Mouse (Mus musculus): Measurements from ENCODE around the gene Srl. TPM values are rescaled to one million over a fixed set of nuclear protein-coding genes. Genes with fewer than 3 reads are reported as not detected.
A peak's percentile ranks its signal among the peaks of the same experiment; 100 is the strongest.

Srl gene
- polyA plus RNA-seq, 1 experiment from 2014 or later, result 23.2 TPM

- H3K4me3 ChIP-seq (ENCODE audit: low read length), result no peak overlapping the region
- ATAC-seq (ENCODE audit: low read depth), result no peak
- no peaks in the 10 kb centered on the region for H3K27me3 ChIP-seq (ENCODE audit: control insufficient read depth, insufficient read depth, low read depth, low read length)
- no peaks in the 10 kb centered on the region for H3K36me3 ChIP-seq (ENCODE audit: control insufficient read depth, insufficient read depth, low read length)
- H3K27ac ChIP-seq (ENCODE audit: low read length), result no peak overlapping the region
- H3K9me3 ChIP-seq (ENCODE audit: control insufficient read depth, low read length), result no peaks in the 10 kb centered on the region
- H3K9ac ChIP-seq (ENCODE audit: low read length), result no peak overlapping the region
- WGBS, result 44% methylated on average over 7 of the region's 7 CpGs
- no peak overlapping the region for H3K4me2 ChIP-seq (ENCODE audit: low read depth, low read length)
- no peaks in the 10 kb centered on the region for H3K4me1 ChIP-seq (replicated peaks; ENCODE audit: control insufficient read depth, insufficient read depth, low read length)
Measured at GRCm38 (mm10) chr16:4578630-4579029, 37.0 kb upstream of the Srl start.

GRCm38 (mm10) chr16:4576873-4577272 is 35.3 kb upstream of the Srl start:
- 38% methylated on average over 2 of the region's 2 CpGs for WGBS
- H3K27me3 ChIP-seq (ENCODE audit: control insufficient read depth, insufficient read depth, low read depth, low read length), result no peaks in the 10 kb centered on the region
- H3K4me1 ChIP-seq (replicated peaks; ENCODE audit: control insufficient read depth, insufficient read depth, low read length), result no peaks in the 10 kb centered on the region
- no peak overlapping the region for H3K4me2 ChIP-seq (ENCODE audit: low read depth, low read length)
- H3K36me3 ChIP-seq (ENCODE audit: control insufficient read depth, insufficient read depth, low read length), result no peaks in the 10 kb centered on the region
- H3K4me3 ChIP-seq (ENCODE audit: low read length), result no peak overlapping the region
- ATAC-seq (ENCODE audit: low read depth), result no peak
- H3K9ac ChIP-seq (ENCODE audit: low read length), result no peak overlapping the region
- H3K27ac ChIP-seq (ENCODE audit: low read length), result no peak overlapping the region
- no peaks in the 10 kb centered on the region for H3K9me3 ChIP-seq (ENCODE audit: control insufficient read depth, low read length)

GRCm38 (mm10) chr16:4576038-4576437 is 34.4 kb upstream of the Srl start:
- H3K9me3 ChIP-seq (ENCODE audit: control insufficient read depth, low read length), result no peaks in the 10 kb centered on the region
- peaks cover 2% of the 10 kb centered on the region; the same call in 1 of the 2 replicates for H3K4me1 ChIP-seq (replicated peaks; ENCODE audit: control insufficient read depth, insufficient read depth, low read length)
- H3K27ac ChIP-seq (ENCODE audit: low read length), result no peak overlapping the region
- no peak for ATAC-seq (ENCODE audit: low read depth)
- no peak overlapping the region for H3K9ac ChIP-seq (ENCODE audit: low read length)
- 43% methylated on average over 2 of the region's 2 CpGs for WGBS
- no peak overlapping the region for H3K4me3 ChIP-seq (ENCODE audit: low read length)
- H3K4me2 ChIP-seq (ENCODE audit: low read depth, low read length), result no peak overlapping the region
- no peaks in the 10 kb centered on the region for H3K27me3 ChIP-seq (ENCODE audit: control insufficient read depth, insufficient read depth, low read depth, low read length)
- no peaks in the 10 kb centered on the region for H3K36me3 ChIP-seq (ENCODE audit: control insufficient read depth, insufficient read depth, low read length)

- WGBS, result 47% methylated on average over 4 of the region's 4 CpGs
- ATAC-seq (ENCODE audit: low read depth), result peak; percentile 36; the same call in 1 of the 2 replicates
- H3K27me3 ChIP-seq (ENCODE audit: control insufficient read depth, insufficient read depth, low read depth, low read length), result no peaks in the 10 kb centered on the region
Measured at GRCm38 (mm10) chr16:4570737-4571136, 29.1 kb upstream of the Srl start.

GRCm38 (mm10) chr16:4567912-4568311 is 26.3 kb upstream of the Srl start:
- H3K9ac ChIP-seq (ENCODE audit: low read length), result no peak overlapping the region
- H3K4me3 ChIP-seq (ENCODE audit: low read length), result no peak overlapping the region
- H3K4me2 ChIP-seq (ENCODE audit: low read depth, low read length), result no peak overlapping the region
- no peaks in the 10 kb centered on the region for H3K9me3 ChIP-seq (ENCODE audit: control insufficient read depth, low read length)
- WGBS, result 14% methylated on average over 4 of the region's 4 CpGs
- no peak overlapping the region for H3K27ac ChIP-seq (ENCODE audit: low read length)
- H3K36me3 ChIP-seq (ENCODE audit: control insufficient read depth, insufficient read depth, low read length), result no peaks in the 10 kb centered on the region
- peaks cover 6% of the 10 kb centered on the region for H3K4me1 ChIP-seq (replicated peaks; ENCODE audit: control insufficient read depth, insufficient read depth, low read length)
- no peaks in the 10 kb centered on the region for H3K27me3 ChIP-seq (ENCODE audit: control insufficient read depth, insufficient read depth, low read depth, low read length)
- peak; percentile 65 for ATAC-seq (ENCODE audit: low read depth)

More at GRCm38 (mm10) chr16:4570737-4571136, 29.1 kb upstream of the Srl start:
- Histone ChIP-seq H3K9me3 (ENCODE audit: control insufficient read depth, low read length) (no peaks in the 10 kb centered on the region), H3K36me3 (ENCODE audit: control insufficient read depth, insufficient read depth, low read length) (no peaks in the 10 kb centered on the region), H3K4me1 (replicated peaks; ENCODE audit: control insufficient read depth, insufficient read depth, low read length) (peaks cover 6% of the 10 kb centered on the region), H3K9ac (ENCODE audit: low read length) (no peak overlapping the region), H3K4me2 (ENCODE audit: low read depth, low read length) (no peak overlapping the region), H3K4me3 (ENCODE audit: low read length) (no peak overlapping the region), H3K27ac (ENCODE audit: low read length) (no peak overlapping the region)

GRCm38 (mm10) chr16:4560145-4560952 is 18.7 kb upstream of the Srl start:
- H3K4me1 ChIP-seq (replicated peaks; ENCODE audit: control insufficient read depth, insufficient read depth, low read length), result peaks cover 15% of the 10 kb centered on the region
- peak overlapping the region; percentile 76 for H3K9ac ChIP-seq (ENCODE audit: low read length)
- ATAC-seq (ENCODE audit: low read depth), result peak; percentile 59
- under 1% methylated on average over 41 of the region's 43 CpGs for WGBS
- H3K27ac ChIP-seq (ENCODE audit: low read length), result peak overlapping the region; percentile 88
- H3K27me3 ChIP-seq (ENCODE audit: control insufficient read depth, insufficient read depth, low read depth, low read length), result no peaks in the 10 kb centered on the region
- H3K4me2 ChIP-seq (ENCODE audit: low read depth, low read length), result peak overlapping the region; percentile 68
- no peaks in the 10 kb centered on the region for H3K36me3 ChIP-seq (ENCODE audit: control insufficient read depth, insufficient read depth, low read length)
- H3K9me3 ChIP-seq (ENCODE audit: control insufficient read depth, low read length), result no peaks in the 10 kb centered on the region
- H3K4me3 ChIP-seq (ENCODE audit: low read length), result peak overlapping the region; percentile 69

- Histone ChIP-seq H3K9me3 (ENCODE audit: control insufficient read depth, low read length) (no peaks in the 10 kb centered on the region), H3K4me1 (replicated peaks; ENCODE audit: control insufficient read depth, insufficient read depth, low read length) (peaks cover 15% of the 10 kb centered on the region), H3K36me3 (ENCODE audit: control insufficient read depth, insufficient read depth, low read length) (no peaks in the 10 kb centered on the region), H3K9ac (ENCODE audit: low read length) (peak within 1 kb of the TSS; percentile 76), H3K27ac (ENCODE audit: low read length) (peak within 1 kb of the TSS; percentile 88), H3K4me2 (ENCODE audit: low read depth, low read length) (peak within 1 kb of the TSS; percentile 68), H3K27me3 (ENCODE audit: control insufficient read depth, insufficient read depth, low read depth, low read length) (no peaks in the 10 kb centered on the region), H3K4me3 (ENCODE audit: low read length) (peak within 1 kb of the TSS; percentile 69)
- peak; percentile 35 for ATAC-seq (ENCODE audit: low read depth)
- under 1% methylated on average over 16 of the region's 17 CpGs for WGBS
Measured at GRCm38 (mm10) chr16:4559715-4560144, 18.1 kb upstream of the Srl start, which contains the start of gene Tfap4. Tfap4 (minus strand) TSS chr16:4559854.

GRCm38 (mm10) chr16:4558980-4559631 is 17.5 kb upstream of the Srl start:
- Histone ChIP-seq H3K9ac (ENCODE audit: low read length) (peak overlapping the region; percentile 76), H3K36me3 (ENCODE audit: control insufficient read depth, insufficient read depth, low read length) (no peaks in the 10 kb centered on the region), H3K27me3 (ENCODE audit: control insufficient read depth, insufficient read depth, low read depth, low read length) (no peaks in the 10 kb centered on the region), H3K9me3 (ENCODE audit: control insufficient read depth, low read length) (no peaks in the 10 kb centered on the region), H3K4me2 (ENCODE audit: low read depth, low read length) (peak overlapping the region; percentile 68), H3K4me3 (ENCODE audit: low read length) (peak overlapping the region; percentile 69), H3K4me1 (replicated peaks; ENCODE audit: control insufficient read depth, insufficient read depth, low read length) (peaks cover 15% of the 10 kb centered on the region), H3K27ac (ENCODE audit: low read length) (peak overlapping the region; percentile 88)
- WGBS, result under 1% methylated on average over 43 of the region's 43 CpGs
- ATAC-seq (ENCODE audit: low read depth), result peak; percentile 21

- Histone ChIP-seq H3K27ac (ENCODE audit: low read length) (peak overlapping the region; percentile 88), H3K36me3 (ENCODE audit: control insufficient read depth, insufficient read depth, low read length) (no peaks in the 10 kb centered on the region), H3K4me1 (replicated peaks; ENCODE audit: control insufficient read depth, insufficient read depth, low read length) (peaks cover 17% of the 10 kb centered on the region), H3K9me3 (ENCODE audit: control insufficient read depth, low read length) (no peaks in the 10 kb centered on the region), H3K9ac (ENCODE audit: low read length) (peak overlapping the region; percentile 76), H3K27me3 (ENCODE audit: control insufficient read depth, insufficient read depth, low read depth, low read length) (no peaks in the 10 kb centered on the region), H3K4me2 (ENCODE audit: low read depth, low read length) (peak overlapping the region; percentile 68), H3K4me3 (ENCODE audit: low read length) (peak overlapping the region; percentile 69)
- WGBS, result under 1% methylated on average over 36 of the region's 38 CpGs
- peak; percentile 90 for ATAC-seq (ENCODE audit: low read depth)
Measured at GRCm38 (mm10) chr16:4558384-4558979, 16.9 kb upstream of the Srl start.
